Mouse (Mus musculus): ENCODE measurements at regions not wholly inside any gene's neighbourhood (a gene's known extent, or its start where the extent isn't known, plus 50 kb on each side); places are given as distances from the start of the nearest gene placed in this dataset.

DNA sequence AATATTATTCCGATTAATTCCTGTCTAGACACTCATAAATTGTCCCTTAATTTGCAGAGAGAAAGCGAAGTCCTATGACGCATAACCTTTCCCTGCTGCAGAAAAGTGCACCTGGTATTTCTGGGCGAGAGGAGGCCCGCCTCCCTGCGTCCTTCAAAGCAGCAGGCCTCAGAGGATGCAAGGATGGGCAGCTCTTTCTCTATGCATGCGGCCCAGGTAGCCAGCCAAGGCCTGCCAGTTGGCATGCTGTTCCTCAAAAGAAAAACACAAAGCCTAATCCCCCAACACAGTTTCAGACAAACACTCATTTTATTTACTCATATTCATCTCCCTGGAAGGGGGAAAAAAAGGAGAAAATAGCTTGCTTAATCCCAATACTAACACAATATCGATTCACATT lies 308.2 kb downstream of the Gm10295 start:
- no peak for DNase-seq (ENCODE audit: low spot score)

DNA sequence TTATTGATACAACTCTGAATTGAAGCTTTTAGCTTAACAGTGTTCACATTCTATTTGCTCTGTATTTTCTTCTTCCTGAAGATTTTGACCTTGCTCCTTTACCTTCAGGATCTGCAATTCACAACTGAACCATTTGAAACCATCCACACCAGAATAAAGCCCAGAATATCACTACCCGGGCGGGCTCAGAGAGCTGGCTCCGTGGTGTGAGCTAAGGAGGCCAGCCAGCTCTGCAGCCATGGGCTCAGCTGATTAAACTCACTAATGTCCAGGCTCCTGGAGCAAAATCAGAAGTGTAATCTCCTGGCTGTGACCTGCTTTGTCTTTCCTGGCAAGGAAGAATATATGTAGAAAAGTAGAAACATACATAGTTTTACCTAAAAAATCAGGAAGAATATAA lies 309.9 kb downstream of the Gm10295 start:
- DNase-seq (ENCODE audit: low spot score), result no peak

DNA sequence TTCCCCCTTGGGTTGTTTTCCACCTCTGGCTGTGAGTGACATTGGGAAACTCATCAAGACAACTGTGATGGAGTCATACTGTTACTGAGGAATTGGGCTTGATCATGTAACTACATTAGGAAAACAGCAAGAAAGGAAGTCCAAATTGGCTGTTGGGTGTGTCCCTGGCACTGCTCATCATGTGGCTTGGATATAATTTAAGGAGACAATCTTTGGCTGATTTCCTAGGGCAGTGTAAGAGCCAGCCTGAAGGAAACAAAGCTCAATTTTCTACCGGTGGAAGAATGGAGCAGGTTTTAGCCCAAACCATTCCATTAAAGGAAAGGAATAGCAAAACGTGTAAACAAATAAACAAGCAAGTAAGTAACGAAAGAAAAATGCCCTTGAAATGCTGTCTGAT lies 310.4 kb downstream of the Gm10295 start:
- DNase-seq (ENCODE audit: low spot score), result no peak

DNA sequence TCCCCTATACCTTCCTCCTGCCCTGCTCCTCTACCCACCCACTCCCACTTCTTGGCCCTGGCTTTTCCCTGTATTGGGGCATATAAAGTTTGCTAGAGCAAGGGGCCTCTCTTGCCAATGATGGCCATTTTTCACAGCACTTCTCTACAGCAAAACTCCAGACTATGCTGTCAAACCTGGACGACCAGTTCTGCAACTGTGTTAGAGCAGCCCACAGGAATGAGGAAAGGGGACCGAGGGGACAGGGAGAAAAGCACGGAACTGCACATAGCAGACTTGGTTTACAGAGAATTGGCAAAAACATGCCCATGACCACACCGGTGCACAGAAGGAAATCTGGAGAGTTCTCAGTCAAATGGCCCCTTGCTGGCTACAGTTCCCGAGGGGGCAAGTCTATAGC lies 312.7 kb downstream of the Gm10295 start:
- no peak for DNase-seq (ENCODE audit: low spot score)

DNA sequence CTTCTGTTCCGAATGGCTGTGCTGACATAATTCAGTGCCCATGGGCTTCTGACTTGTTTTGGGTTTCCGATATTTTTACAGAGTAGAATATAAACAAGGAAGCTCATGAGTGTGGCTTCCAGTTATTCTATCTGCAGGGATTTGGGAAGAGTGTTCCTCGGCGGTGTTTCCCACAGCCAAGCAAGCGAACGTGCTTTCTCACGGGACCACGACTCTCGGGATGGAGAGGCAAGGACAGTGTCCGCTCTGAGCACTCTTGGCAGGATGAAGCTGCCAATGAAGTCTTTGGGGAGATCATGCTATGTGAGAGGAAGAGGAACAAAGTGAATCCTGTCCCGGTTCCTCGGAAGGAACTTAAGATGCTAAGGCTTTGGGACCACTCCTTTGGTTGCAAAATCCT lies 318.2 kb downstream of the Gm10295 start:
- no peak for DNase-seq (ENCODE audit: low spot score)

DNA sequence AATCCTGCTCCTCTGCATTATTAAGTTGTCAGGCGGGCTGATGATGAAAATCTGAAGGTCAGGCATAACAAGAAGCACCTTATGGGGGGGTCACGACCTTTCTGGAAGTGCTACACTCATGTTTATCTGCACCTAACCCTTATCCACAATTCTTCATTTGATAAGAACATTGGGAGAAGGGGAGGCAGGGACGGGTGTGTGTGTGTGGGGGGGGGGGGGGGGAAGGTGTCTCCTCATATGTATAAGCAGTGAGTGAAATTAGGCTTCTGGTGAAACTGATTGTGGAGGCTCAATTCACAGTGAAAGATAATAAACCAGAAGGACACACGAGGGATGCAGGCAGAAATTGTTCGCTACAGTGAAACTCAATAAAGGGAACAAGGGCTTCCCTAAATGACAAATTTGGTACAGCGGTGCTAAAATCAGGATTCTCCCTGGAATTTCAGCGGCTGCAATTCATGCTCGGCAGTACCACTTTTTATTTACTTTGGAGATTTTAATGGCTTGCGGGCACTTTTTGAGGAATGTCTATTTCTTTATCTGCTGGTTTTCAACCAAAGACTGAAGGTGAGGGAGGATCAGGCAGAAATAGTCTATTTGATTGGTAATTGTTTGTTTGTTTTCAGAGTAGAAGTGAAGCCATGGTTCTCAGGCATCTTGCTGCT lies 327.2 kb downstream of the Gm10295 start:
- DNase-seq (ENCODE audit: low spot score), result no peak

DNA sequence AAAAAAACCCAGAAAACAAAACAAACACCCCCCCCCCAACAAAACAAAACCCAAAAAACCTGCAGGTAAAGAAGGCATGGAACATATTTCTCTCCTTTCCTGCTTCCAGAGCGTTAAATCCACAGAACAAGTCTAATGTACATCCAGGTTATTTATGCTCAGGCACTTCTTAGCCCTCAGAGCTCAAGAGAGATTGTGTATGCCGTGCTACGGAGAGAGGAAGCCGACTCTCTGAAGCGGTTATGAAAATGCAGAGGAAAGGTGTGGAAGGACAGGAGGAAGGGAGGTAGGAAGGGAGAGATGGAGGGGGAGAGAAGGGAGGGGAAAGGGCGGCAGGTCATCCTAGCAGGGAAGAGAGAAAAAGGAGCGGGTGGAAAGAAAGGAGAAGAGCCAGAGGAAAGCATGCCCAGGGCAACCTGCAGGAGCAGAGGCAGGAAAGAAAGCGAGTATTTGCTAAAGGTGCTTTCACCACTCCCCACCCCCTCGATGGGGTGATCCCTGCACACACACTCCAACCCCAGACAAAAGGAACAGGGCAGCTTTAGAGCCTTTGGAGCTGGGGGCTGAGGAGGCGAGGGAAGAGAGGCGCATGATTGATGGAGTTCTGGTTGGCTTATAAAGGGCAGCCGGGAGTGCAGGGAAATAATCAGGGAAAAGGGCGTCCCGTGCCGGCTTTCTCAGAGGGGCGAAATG lies 327.9 kb downstream of the Gm10295 start:
- no peak for DNase-seq (ENCODE audit: low spot score)
